In genomic region chr2:30057223-30057904, GRCm38 (mm10) we compare ENCODE assay signal across 8 mouse cellular contexts. TPM values are rescaled to one million over a fixed set of nuclear protein-coding genes. Genes with fewer than 3 reads are reported as not detected.
A peak's percentile ranks its signal among the peaks of the same experiment; 100 is the strongest.
DNase-seq lines count a peak whose midpoint lies in the region; ATAC-seq lines count a peak whose summit lies in the region.

TSS of gene Set (plus strand) at chr2:30057378.

- no peaks in the 10 kb centered on the region for H3K36me3 ChIP-seq in neural tube, embryonic 11.5 days (ENCODE audit: control insufficient read depth, insufficient read depth, low read length)
- no peaks in the 10 kb centered on the region for H3K36me3 ChIP-seq in hindbrain, embryonic 16.5 days (ENCODE audit: control insufficient read depth, insufficient read depth, low read length)
- H3K36me3 ChIP-seq in liver, embryonic 15.5 days (replicated peaks) = no peaks in the 10 kb centered on the region
- H3K36me3 ChIP-seq in stomach, embryonic 15.5 days = no peaks in the 10 kb centered on the region

- WGBS in neural tube, embryonic 11.5 days = 47% methylated on average over 12 of the region's 12 CpGs
- WGBS in hindbrain, embryonic 16.5 days = 48% methylated on average over 12 of the region's 12 CpGs
- WGBS in liver, embryonic 15.5 days (ENCODE audit: insufficient replicate concordance) = 36% methylated on average over 12 of the region's 12 CpGs
- whole genome bisulfite sequencing in stomach, embryonic 15.5 days = 44% methylated on average over 12 of the region's 12 CpGs

- no peak for ATAC-seq in neural tube, embryonic 11.5 days (ENCODE audit: insufficient read depth, low FRiP score, low TSS enrichment)
- no peak for ATAC-seq in hindbrain, embryonic 16.5 days
- ATAC-seq in liver, embryonic 15.5 days (ENCODE audit: insufficient read depth) = peak; percentile 24; the same call in 1 of the 2 replicates
- ATAC-seq in stomach, embryonic 15.5 days (ENCODE audit: insufficient read depth, low FRiP score, low read depth) = 0 out of 2 replicates have a peak, but pooled peaks have one; percentile 40

- H3K4me2 ChIP-seq in neural tube, embryonic 11.5 days (ENCODE audit: low read depth) = no peak within 1 kb of the TSS
- no peak within 1 kb of the TSS for H3K4me2 ChIP-seq in hindbrain, embryonic 16.5 days (ENCODE audit: low read length)
- no peak within 1 kb of the TSS for H3K4me2 ChIP-seq in liver, embryonic 15.5 days
- no peak within 1 kb of the TSS for H3K4me2 ChIP-seq in stomach, embryonic 15.5 days

- no peaks in the 10 kb centered on the region for H3K9me3 ChIP-seq in neural tube, embryonic 11.5 days (ENCODE audit: control insufficient read depth, low read length)
- H3K9me3 ChIP-seq in hindbrain, embryonic 16.5 days (ENCODE audit: control insufficient read depth, low read length) = no peaks in the 10 kb centered on the region
- H3K9me3 ChIP-seq in liver, embryonic 15.5 days (replicated peaks) = no peaks in the 10 kb centered on the region
- no peaks in the 10 kb centered on the region for H3K9me3 ChIP-seq in stomach, embryonic 15.5 days

- no peaks in the 10 kb centered on the region for H3K27me3 ChIP-seq in neural tube, embryonic 11.5 days (ENCODE audit: control insufficient read depth, insufficient read depth, low read length)
- H3K27me3 ChIP-seq in hindbrain, embryonic 16.5 days (replicated peaks; ENCODE audit: control insufficient read depth, insufficient read depth, low read length) = no peaks in the 10 kb centered on the region; the same call in 1 of the 2 replicates
- H3K27me3 ChIP-seq in liver, embryonic 15.5 days = peaks cover 11% of the 10 kb centered on the region
- no peaks in the 10 kb centered on the region for H3K27me3 ChIP-seq in stomach, embryonic 15.5 days (replicated peaks)

- H3K9ac ChIP-seq in neural tube, embryonic 11.5 days (ENCODE audit: low read length) = no peak within 1 kb of the TSS
- H3K9ac ChIP-seq in hindbrain, embryonic 16.5 days (ENCODE audit: low read depth, low read length) = no peak within 1 kb of the TSS
- no peak within 1 kb of the TSS for H3K9ac ChIP-seq in liver, embryonic 15.5 days
- no peak within 1 kb of the TSS for H3K9ac ChIP-seq in stomach, embryonic 15.5 days

- DNase-seq in neural tube, embryonic 11.5 days (ENCODE audit: low spot score) = peak; percentile 41
- no peak for DNase-seq in neural tube, embryonic 10.5 days (ENCODE audit: extremely low spot score, low spot score)
- DNase-seq in adrenal gland, postnatal 14 days = peak; percentile 84
- DNase-seq in gastrocnemius, adult 18-20 months (ENCODE audit: low spot score) = no peak
- no peak for DNase-seq in Muller cell, postnatal 12 days (ENCODE audit: inconsistent ontology term)

- H3K4me1 ChIP-seq in neural tube, embryonic 11.5 days (ENCODE audit: control insufficient read depth, insufficient read depth, low read length) = no peaks in the 10 kb centered on the region
- H3K4me1 ChIP-seq in hindbrain, embryonic 16.5 days (ENCODE audit: control insufficient read depth, insufficient read depth, low read depth, low read length) = peaks cover 5% of the 10 kb centered on the region
- peaks cover 24% of the 10 kb centered on the region for H3K4me1 ChIP-seq in liver, embryonic 15.5 days (replicated peaks)
- H3K4me1 ChIP-seq in stomach, embryonic 15.5 days = peaks cover 3% of the 10 kb centered on the region; the same call in 1 of the 2 replicates

- H3K27ac ChIP-seq in neural tube, embryonic 11.5 days (ENCODE audit: low read depth, low read length) = no peak within 1 kb of the TSS
- H3K27ac ChIP-seq in hindbrain, embryonic 16.5 days (ENCODE audit: low read depth, low read length) = no peak within 1 kb of the TSS
- no peak within 1 kb of the TSS for H3K27ac ChIP-seq in liver, embryonic 15.5 days (replicated peaks)
- H3K27ac ChIP-seq in stomach, embryonic 15.5 days = no peak within 1 kb of the TSS

- H3K4me3 ChIP-seq in neural tube, embryonic 11.5 days (ENCODE audit: low read depth, low read length) = no peak within 1 kb of the TSS
- H3K4me3 ChIP-seq in hindbrain, embryonic 16.5 days (ENCODE audit: low read length) = no peak within 1 kb of the TSS
- no peak within 1 kb of the TSS for H3K4me3 ChIP-seq in liver, embryonic 15.5 days (replicated peaks)
- H3K4me3 ChIP-seq in stomach, embryonic 15.5 days (replicated peaks) = no peak within 1 kb of the TSS

RNA-seq across cellular contexts. Expression of gene Set, which starts in this region (rescaled TPM):
- polyA plus RNA-seq in neural tube, embryonic 11.5 days (2014; fragmentation: Nextera tagmentation; extraction: Ambion mirVana) = 647 and 654 TPM in 2 replicates
- 250 and 278 TPM in 2 replicates for total RNA-seq in adrenal gland, postnatal 14 days (2021)
- 100 to 1,000 TPM in 1 of 2 experiments, 10 to 100 TPM in 1; 87.1 to 104 TPM for total RNA-seq in gastrocnemius, adult 18-20 months (2021)
- polyA plus RNA-seq in hindbrain, embryonic 16.5 days (2015; fragmentation: Nextera tagmentation; extraction: Ambion mirVana) = 284 and 285 TPM in 2 replicates
- 138 and 147 TPM in 2 replicates for polyA plus RNA-seq in liver, embryonic 15.5 days (2015; fragmentation: Nextera tagmentation; extraction: Ambion mirVana)
- polyA plus RNA-seq in stomach, embryonic 15.5 days (2015; fragmentation: Nextera tagmentation; extraction: Ambion mirVana) = 426 and 452 TPM in 2 replicates

Comparison
In these comparisons a context has a peak if more than half of its experiments do, and no peak if none do; other contexts are left out.
1. DNase-seq: peak in neural tube, embryonic 11.5 days (single experiment) and adrenal gland, postnatal 14 days (single experiment); none in neural tube, embryonic 10.5 days (single experiment), gastrocnemius, adult 18-20 months (single experiment) and Muller cell, postnatal 12 days (single experiment).
2. ATAC-seq: peak in liver, embryonic 15.5 days (single experiment) and stomach, embryonic 15.5 days (single experiment); none in neural tube, embryonic 11.5 days (single experiment) and hindbrain, embryonic 16.5 days (single experiment).